Mouse (Mus musculus) cerebellum, adult 11 months (tissue): ENCODE measurements around the gene Gnai2.

Source experiments
- DNase-seq: peaks from one replicate; pipeline ENCODE4 v3.0.0; 2022

The Gnai2 gene

DNA sequence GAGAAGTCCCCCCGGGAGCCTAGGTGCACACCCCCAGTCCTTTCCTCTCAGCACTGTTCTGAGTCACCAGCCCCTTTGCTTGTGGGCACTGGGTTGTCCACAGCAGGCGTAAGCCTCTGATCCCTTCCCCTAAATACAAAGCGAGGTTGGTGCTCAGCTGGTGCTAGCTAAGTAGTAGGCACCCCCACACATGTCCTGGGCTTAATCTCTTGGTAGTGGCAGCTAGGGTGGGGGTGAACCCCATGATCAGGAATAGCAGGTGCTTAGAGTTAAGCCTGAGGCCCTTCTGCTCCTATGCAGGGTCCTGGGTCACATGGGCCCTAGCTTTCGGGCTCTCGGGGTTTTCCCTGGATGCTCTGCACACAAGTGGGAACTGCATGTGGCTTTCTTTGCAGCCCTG, 22.0 kb upstream of the Gnai2 start:
- no peak for DNase-seq

DNA sequence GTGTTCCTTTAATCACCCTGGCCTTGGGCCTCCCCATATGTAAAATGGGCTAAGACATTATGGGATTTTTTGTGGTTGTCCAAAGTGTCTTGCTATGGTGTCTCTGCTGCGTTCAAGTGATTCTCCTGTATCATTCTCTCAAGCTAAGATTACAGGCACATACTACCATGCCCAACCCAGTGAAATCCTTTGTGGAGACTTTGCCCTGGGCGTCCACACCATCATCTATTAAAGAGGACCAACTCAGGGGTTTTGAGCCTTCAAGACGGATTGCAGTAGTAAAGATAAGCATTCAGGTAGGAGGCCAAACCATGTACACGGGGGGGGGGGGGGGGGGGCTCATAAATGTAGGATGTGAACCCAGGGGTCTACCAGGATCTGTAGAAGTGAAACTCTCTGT, 19.4 kb upstream of the Gnai2 start:
- DNase-seq = no peak

DNA sequence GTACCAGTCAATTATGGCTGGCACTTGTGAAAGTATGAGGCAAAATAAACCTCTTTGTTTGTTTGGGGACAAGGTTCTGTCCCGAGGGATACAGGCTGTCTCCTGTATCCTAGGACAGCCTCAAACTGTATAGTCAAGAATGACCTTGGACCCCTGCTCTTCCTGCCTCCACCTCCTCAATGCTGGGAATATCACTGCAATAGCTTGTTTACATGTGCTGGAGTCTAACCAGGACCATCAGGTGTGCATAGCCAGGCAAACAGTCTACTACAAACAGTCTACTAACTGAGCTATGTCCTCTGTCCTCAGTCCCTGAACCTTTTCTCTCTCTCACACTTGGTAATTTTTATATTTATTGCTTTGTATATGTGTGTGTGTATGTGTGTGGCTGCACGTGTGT, 18.3 kb upstream of the Gnai2 start:
- DNase-seq = no peak

DNA sequence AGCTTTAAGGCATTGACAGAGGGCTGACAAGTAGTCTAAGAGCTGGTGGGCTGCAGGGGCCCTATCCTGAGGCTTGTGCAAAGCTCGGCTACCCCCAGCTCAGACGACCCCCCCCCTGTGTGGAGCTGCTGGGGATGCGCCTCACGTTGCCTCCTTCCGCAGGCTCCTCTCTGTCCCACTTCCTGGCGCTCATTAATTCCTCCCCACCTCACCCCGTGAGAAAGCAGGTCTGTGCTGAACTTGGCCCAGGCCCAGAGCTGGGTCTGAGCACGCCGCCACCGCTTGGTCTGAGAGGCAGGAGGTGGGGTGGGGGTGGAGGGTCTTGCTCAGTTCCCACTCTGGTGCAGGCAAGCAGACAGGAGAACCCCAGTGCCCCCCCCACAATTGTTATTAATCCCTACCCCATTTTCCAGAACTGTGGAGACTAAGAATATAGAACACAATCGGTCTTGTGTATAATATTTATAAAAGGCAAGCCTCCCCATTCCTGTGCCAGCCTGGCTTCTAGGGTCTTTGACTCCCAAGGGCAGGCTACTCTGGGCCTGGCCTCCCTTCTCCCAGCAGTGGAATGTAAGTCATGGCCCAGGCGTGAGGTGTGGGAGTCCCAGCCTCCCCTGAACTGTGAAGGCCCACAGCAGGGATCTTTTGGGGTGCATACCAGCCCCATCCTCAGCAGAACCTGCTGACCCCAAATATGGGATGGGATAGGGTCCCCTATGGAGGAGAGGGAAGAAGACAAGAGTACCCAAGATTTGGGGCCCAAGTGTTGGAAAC, 15.7 kb upstream of the Gnai2 start:
- no peak for DNase-seq

DNA sequence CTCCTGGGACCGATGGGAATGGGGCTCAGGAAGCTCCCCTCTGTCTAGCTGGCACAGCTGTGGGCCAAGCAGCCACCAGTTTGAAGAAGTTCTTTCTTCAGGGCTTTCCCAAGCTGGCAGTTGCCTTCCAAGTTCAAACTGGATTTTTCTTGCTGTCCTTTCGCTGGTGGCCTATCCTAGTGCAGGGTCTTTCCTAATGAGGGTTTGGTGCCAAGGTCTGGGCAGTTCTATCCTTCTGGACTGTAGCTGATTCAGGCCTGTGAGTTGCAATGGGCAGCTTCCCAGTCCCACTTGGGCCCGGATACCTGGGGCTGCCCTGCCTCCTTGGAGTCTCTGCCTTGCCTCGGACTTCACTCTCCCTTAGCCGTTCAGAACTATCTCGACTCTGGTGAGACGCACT, 15.1 kb upstream of the Gnai2 start:
- no peak for DNase-seq

DNA sequence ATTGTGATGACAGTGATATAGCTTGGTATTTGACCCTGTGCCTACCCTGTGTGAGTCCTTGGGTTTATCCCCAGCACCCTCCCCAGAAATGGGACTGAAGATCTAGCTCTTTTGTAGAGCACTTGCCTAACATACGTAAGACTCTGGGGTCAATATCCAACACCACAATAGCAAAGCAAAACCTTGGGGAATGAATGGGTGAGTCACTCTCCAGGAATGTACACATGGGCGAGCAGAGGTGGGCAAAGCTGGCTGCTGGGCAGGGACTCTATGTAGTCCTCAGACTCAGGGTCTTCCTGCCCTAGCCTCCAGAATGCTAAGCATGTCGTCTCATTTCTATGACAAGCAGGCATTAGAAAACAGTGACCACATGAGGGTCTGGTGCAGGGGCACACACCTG, 13.6 kb upstream of the Gnai2 start:
- DNase-seq = no peak

DNA sequence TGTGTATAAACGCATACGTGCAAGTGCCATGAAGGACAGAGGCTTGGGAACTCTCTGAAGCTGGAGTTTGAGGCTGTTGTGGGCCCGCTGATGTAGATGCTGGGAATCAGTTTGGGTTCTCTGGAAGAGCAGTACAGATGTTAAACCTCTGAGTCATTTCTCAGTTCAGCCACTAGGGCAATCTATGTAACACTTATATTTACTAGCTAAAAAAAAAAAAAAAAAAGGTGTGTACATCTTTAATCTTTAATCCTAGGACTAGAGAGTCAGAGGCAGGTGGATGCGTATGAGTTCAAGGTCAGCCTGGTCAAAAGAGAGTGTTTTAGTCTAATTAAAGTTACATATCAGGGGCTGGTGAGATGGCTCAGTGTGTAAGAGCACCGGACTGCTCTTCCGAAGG, 11.8 kb upstream of the Gnai2 start:
- DNase-seq = no peak

DNA sequence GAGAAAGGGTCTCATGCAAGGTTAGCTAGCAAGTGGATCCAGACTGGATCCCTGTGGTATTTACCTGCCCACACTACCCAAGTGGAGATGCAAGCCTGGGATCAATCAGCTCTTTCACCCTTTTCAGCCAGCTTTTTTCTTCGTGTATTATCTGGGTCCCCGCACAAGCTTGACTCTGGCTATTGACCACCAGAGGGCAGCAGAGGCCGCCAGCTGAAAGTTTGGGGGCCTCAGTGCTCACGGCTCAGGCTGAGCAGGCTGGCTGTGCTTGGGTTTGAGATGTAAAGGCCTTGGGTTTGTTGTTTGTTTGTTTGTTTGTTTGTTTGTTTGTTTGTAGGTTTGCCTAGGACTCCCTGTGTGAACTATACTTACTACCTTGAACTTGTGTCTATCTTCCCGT, 10.4 kb upstream of the Gnai2 start:
- peak; percentile 74 for DNase-seq

DNA sequence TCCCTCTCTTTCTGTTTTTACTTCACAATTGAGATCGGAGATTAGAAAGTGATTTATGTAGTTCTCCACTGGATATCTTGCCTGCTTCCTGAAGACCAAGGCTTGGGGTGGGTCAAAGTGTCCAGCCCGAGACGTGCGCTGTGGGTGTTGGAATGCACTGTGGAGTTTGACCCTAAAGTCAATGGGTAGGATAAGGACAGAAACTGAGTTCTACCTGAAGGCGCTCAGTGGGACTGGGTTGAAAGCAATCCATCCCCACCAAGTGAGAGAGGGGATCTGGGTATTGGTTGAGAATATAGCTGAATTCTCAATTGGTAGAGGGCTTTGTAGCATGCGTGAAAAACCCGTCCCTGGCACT, 10.0 kb upstream of the Gnai2 start:
- no peak for DNase-seq

DNA sequence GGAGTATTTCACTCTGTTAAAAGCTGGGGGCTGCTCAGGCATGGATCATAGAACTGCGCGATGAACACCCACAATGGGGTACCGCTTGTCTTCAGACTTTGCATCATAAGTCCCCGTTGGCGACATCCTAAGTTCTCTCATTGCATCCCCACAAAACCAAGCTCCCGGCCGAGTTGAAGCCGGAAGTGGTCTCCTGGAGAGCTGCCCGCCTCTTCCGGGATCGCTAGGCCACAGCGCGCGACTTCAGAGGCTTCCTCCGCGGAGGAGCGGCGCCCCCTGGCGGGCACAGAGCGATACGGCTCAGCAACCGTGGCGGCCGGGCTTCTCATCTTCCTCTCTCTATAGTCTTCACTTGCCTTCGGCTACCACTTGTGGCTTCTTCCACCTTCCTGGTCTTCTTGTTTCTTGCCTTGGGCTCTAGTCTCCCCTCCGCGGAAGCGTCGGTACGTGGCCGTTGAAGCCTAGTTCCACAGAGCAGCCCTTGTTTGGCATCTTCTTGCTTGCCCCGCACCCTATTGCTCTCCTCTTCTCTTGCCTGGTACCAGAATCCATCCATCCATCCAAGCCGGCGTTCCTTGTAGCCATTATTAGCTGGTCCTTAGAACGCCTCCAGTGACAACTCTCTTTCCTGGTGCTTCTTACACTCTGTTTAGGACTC, 9.5 kb upstream of the Gnai2 start:
- peak; percentile 92 for DNase-seq

DNA sequence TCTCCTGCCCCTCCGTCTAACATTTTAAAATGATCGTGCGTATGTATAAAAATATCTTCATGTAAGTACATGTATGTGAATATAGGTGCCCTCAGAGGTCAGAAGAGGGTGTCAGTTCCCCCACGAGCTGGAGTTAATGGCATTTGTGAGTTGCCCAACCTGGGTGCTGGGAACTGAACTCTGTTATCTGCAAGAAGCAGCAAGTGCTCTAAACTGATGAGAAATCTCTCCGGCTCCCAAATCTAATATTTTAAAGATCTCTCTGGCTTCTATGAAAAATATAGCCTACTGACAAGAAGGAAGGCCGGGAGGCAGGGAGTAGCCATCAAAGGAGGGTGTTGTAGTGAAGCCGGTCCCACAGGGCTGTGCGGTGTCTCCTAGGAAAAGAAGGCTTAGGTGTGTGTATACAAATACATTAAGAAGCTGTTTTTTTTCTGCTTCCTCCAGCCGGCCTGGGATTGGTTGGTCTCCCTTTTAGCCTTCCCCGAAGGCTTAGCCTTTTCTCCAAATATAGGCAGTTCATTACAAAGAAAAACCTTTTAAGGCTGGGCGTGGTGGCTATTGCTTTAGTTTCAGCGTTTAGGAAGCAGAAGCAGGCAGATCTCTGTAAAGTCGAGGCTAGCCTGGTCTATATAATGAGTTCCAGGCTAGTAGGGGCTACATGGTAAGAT, 8.5 kb upstream of the Gnai2 start:
- no peak for DNase-seq

DNA sequence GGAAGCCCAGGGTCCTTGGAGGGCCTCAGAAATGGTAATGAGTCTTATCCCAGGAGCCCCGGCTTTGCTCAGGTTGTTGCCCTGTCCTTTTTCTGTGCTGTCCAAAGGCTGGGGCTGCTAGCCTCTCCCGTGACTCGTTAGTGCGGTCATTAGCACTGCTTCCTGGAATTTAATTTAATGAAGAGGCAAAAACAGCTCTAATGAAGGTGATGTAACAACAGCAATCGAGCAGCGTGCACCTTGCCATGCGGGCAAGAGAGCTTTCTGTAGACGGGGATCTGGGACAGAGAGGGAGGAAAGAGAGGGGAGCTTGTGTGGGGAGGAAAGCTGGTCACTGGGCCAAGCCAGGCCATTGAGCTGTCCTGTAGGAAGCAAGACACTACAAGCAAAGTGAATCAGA, 6.5 kb upstream of the Gnai2 start:
- no peak for DNase-seq

DNA sequence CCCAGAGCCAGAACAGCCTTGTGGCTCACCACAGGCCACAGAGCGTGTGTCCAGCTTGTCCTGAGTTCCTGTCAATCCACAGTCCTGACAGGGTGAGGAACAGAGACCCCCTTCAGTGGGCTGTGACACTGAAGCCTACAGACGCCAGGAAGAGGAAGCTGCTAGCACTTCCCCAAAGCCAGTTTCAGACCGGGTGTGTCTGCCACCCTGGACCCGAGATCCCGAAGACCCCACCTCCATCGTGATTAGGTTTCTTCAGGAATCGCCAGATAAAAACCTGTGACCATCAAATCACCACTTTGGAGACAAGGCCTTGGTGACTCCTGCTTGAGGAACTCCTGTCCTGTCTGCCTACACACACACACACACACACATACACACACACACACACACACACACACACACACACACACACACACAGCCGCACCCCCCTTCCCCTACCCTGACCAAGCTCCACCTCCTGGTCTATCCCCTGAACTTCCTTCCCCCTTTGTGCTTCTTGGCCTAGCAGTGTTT, 5.1 kb upstream of the Gnai2 start:
- DNase-seq = no peak

DNA sequence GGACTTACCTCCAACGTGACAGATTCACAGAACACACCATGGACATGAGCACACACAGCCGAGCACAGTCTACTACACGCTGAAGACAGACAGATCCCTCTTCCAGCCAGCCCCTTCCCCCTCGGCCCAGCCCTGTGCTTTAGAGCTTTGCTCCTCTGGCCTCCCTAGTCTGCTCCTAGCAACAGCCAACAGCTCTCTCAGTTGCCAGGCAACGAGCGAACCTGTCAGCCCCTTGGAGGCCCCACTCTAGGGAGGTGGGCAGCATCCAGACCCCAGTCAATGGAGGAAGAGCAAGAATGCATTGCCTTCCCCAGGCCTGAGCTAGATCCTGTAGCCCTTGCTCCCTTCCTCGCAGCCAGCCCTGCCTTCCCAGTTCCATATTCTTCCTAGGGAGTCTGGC, 1.9 kb upstream of the Gnai2 start:
- no peak for DNase-seq

DNA sequence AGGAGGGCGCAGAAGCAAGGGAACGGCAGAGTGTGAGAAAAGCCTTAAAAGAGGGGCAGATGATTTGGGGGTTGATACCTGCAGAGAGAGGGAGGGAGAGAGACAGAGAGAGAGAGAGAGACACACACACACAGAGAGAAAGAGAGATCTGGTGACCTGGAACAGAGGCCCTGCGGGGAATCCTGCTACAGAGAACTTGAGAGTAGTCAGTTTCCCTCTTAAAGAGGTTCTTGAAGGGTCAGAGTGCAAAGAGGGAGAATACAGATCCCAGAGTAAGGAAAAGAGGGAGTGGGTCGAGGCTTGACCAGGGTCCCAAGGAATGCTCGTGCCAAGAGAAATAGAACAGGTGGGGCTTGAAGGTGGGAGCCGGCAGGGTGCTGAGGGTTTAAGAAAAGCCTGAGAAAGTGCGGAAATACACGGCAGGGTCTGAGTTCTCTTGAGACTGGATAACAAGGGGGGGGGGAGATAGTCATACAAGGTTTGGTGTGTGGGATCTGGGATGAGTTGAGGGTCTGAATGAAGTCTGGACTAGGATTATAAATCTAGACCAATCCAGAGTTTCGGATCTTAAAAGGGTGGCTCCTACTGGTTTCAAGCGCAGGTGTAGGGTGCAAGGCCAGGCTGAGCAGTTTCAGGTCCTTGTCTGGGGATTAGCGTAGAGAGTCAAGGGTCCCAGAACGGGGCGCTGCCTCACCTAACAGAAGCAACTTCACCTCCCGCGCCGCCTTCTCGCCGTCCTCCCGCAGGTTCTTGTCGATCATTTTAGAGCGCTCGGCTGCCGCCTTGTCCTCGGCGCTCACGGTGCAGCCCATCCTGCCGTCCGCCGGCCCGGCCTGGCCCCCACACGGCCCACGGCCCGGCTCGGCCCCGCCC, 525 bp downstream of the Gnai2 start:
- DNase-seq = no peak

DNA sequence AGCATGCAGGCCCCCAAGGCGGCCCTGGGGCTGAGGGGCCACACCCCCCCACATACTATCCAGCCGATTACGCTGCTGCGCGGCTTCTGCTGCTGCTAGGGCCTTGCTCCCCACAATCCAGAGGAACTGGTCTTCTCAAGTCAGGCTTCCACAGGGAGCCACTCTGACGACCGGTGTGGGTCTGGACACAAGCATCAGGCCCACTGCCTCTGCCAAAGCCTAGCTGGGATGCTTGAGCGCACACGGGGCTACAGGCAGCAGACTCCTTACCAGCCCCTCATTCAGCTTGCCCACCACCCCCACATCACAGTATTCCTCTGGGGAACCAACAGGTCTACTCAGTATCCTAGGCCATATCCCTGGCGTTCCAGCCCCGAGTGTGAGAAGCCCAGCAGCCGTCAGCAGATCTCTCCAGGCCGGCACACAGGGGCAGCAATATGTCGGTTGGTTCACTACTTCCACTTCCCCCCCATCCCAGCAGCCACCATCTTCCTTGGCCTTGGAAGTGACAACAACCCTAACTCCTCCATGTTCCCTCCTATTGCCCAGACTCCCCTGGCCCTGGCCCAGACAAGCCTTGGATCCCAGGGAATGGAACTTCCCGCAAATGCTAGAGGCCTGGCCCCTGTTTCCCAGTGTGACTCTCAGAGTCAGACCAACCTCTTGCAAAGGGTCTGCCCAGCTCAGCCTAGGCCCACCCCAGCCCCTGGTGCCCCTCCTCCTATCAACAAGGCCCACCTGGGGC, 1.3 kb downstream of the Gnai2 start:
- DNase-seq = peak; percentile 45

DNA sequence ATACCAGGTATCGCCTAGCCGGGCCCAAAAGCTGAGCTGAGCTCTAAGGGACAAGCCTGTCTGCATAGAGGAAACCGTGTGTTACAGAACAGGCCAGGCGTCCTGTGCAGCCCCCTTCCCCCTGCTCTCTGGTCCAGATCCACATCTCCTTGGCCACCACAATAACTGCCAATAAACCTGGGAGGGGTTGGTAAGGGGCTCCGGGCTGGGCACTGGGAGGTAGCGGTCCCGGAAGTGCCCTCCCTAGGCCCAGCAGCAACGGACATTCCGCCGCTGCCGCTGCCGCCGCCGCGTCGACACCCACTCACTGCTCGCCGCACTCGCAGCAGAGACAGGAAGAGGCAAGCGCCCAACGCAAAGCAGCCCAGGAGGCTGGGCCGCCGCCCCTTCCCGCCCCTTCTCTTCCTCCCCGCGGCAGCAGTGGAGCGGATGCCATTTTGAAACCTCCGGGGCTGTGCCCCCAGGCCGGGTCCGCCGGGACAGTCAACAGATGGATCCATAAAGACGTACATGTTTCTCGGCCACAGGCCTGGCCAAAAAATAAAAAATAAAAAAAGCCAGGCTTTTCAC, 2.0 kb downstream of the Gnai2 start:
- DNase-seq = peak; percentile 47

DNA sequence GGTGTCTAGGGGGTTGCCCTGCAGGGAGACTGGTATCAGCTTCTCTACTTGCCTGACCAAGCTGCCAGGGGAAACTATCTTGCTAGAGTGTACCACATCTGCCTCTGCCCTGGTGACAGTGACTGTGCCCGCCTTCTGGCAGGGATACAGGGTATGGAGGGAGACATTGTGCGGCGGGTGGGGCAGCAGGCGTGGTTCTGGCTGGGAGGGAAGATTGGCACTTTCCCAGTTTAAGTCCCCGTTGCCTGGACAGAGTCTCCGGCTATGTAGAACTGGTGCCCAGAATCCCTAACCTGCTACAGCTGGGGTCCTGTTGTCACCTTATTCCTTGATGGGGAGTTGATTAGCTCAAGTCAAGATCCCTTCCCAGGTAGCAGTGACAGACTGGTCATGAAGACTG, 2.7 kb downstream of the Gnai2 start:
- DNase-seq = peak; percentile 44

DNA sequence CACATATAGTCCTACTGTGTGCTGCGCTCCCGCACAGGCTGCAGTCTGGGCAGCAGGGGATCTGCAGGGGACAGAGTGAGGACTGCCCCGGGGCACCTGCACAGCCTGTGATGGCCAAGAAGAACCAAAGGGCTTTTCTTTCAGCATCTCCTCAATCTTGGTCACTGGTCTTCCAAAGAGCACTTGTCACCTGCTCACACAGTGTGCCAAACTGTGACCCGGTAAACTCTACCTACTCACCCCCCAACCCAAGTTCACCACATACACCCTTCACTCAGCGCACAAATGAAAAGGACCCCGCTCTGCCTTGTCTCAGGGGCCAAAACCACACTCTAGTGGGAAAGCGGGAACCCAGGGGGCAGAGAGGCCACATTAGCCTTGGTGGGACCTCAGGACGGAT, 3.3 kb downstream of the Gnai2 start:
- DNase-seq = no peak

DNA sequence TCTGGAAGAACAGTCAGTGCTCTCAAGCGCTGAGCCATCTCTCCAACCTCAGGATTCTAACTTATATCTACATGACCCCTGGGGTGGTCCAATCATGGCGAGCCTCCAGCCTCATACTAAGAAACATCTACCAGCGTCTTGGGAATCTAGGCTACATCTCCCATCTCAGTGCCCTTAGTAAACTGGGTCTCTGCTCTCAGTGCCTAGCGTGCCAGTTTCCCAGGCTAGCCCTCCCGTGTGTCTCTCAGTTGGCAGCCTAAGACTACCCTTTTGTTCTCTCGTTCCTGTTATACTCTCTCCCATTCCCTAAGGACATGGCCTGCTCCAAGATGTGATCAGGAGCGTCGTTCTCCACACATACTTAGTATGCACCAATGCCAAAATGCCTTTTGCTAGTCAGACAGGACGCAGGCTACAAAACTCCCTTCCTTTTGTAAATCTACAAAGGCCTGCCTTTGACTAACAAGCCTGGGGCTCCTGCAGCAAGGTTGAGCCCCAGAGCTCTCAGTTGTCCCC, 3.8 kb downstream of the Gnai2 start:
- DNase-seq = no peak

DNA sequence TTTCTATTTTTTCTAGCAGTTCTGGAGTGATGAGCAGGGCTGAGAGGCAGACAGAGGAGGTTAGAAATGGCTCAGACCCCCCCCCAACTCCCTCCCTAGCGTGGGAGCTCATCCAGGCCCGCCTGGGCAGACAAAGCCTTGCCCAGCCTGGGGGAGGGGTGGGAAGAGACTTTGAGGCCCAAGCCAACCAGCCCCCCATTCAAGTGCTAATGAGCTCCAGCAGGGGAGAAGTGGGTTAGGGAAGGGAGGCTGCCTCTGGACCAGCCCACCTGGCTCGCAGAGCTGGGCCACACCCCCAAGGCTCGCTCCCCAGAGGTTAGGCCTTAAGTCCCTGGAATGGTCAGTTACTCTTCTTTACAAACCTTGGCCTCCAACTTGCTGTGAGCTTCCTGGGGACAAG, 4.6 kb downstream of the Gnai2 start:
- DNase-seq = no peak

DNA sequence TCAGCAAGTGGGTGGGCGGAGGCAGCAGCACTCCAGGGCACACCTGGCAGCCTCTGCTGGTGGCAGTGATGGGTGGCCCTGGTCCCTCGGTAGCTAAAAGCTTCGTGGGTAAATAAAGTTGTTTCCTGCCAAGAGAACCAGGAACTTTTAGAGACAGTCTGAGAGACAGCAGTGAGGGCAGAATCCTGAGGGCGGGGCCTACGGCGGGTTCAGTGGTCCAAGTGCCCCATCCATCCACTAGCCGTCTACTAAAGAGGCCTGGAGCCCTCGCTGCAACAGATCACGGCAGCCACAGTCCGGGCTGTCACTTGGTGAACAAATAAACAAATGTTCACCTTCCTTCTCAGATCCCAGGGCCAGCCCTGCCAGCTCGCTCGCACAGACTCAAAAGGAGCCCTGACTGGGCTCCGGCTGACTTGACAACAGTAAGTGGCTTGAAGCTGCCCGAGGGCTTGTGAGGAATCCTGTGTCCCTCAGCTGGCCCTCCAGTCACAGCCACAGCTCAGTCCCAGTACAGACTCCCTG, 5.2 kb downstream of the Gnai2 start:
- no peak for DNase-seq
